Mouse (Mus musculus): ENCODE measurements around the gene Faim. TPM values are rescaled to one million over a fixed set of nuclear protein-coding genes. Genes with fewer than 3 reads are reported as not detected.
A peak's percentile ranks its signal among the peaks of the same experiment; 100 is the strongest.

Gene Faim
- total and polyA plus RNA-seq, 3 experiments, result 35.7 to 83.5 (median 52.4) TPM

DNA sequence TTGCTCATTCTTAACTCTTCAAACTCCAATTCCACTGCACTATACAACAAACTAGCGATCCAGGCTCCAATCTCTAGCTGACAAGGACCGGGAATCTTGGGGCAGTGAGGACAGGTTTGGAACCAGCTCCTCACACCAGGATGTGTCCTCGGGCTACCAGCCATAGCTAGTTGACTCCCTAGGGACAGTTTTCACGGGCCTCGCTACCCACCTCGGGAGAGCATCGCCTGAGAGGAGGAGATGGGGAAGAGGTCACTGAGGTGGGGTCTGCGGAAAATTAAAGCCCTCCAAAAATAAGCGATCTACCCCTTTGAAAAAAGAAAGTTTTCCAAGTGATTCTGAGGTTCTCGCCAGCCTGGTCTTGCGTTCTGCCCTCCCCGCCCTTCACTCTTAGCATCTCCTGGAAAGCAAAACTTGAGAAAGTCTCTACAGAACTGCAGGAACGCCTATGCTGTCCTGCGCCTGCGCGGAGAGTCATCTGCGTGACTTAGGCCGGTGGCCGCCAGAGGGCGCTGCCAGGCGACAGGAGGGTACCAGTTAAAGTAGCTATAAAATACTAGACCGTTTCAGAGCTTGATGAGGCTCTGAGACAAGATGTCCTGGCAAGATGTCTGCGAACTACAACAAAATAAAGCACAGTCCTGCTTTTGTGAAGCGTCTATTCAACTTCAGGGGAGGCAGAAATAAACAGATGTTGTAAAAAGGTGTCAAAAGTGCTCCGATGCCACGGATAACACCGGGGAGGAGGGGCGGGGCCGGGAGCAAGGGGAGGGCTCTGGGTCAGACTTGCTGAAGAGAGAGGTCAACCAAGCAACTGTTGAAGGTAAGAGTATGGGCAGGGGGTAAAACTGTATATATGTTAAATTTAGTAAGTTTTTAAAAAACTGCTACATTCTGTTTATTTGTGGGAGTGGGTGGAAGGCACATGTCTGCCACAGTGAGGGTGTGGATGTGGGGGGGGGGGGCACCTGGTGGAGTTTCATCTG, 6.4 kb upstream of the Faim start:
- Histone ChIP-seq H3K4me3 (replicated peaks in 1 of 3; ENCODE audit: low read depth in 2 of 3, low read length in 2 of 3, poor library complexity in 1 of 3) (peak overlapping the region; percentile 28 to 52 (median 47)), H3K9me3 (replicated peaks; ENCODE audit: low read length) (no peaks in the 10 kb centered on the region), H3K27me3 (replicated peaks) (peaks cover 20% of the 10 kb centered on the region), H3K9ac (ENCODE audit: insufficient read depth, low read depth) (peak overlapping the region; percentile 71), H3K4me2 (ENCODE audit: insufficient read depth, low read depth, poor library complexity, severe bottlenecking) (peak overlapping the region; percentile 93), H3K79me2 (replicated peaks; ENCODE audit: control insufficient read depth, extremely low read depth, insufficient read depth, poor library complexity, severe bottlenecking) (no peaks in the 10 kb centered on the region), H3K27ac (ENCODE audit: insufficient read depth, low read depth) (no peak overlapping the region), H3K4me1 (ENCODE audit: control insufficient read depth in 1 of 2, insufficient read depth in 2 of 2) (peaks cover 0 to 5% of the 10 kb centered on the region in 2 experiments; a peak in 2 of 4 replicates), H3K36me3 (replicated peaks in 1 of 2; ENCODE audit: control insufficient read depth in 1 of 2, insufficient read depth in 1 of 2, low read length in 1 of 2) (no peaks in the 10 kb centered on the region)
- dilution Hi-C loops (cut with MboI; ENCODE audit: extremely low pct_ligation_motif_present, extremely low pct_unique_long_range_greater_than_20kb, low sequenced_read_pairs), result no loop called here
- DNase-seq (ENCODE audit: extremely low read depth), result peak; percentile 87
- in situ Hi-C loops (cut with MboI; ENCODE audit: low pct_ligation_motif_present, low pct_unique_long_range_greater_than_20kb, low sequenced_read_pairs), result no loop called here
- TF ChIP-seq E2F4 (IDR thresholded peaks at IDR 0.05; ENCODE audit: insufficient replicate concordance, low read depth, low read length) (no peak), POLR2AphosphoS2 (IDR thresholded peaks at IDR 0.05; ENCODE audit: low read depth, low read length) (no peak), USF2 (conservative IDR thresholded peaks at IDR 0.05; ENCODE audit: low read depth, low read length) (no peak), PAX5 (IDR thresholded peaks at IDR 0.05; ENCODE audit: low read length) (no peak), POLR2A (IDR thresholded peaks at IDR 0.05; ENCODE audit: low read depth, low read length) (peak; percentile 39; the same call in 1 of the 2 replicates), MEF2A (IDR thresholded peaks at IDR 0.05; ENCODE audit: borderline replicate concordance, low read depth, low read length) (peak; percentile 63), KAT2A (IDR thresholded peaks at IDR 0.05; ENCODE audit: insufficient replicate concordance, low read length) (no peak), ZNF384 (IDR thresholded peaks at IDR 0.05; ENCODE audit: low read depth, low read length) (no peak), CHD2 (IDR thresholded peaks at IDR 0.05; ENCODE audit: low read length) (no peak), NELFE (IDR thresholded peaks at IDR 0.05; ENCODE audit: low read depth, low read length) (peak; percentile 72), ZMIZ1 (IDR thresholded peaks at IDR 0.05; ENCODE audit: low read depth, low read length) (no peak), JUND (conservative IDR thresholded peaks at IDR 0.05; ENCODE audit: low read depth, low read length) (no peak), MAFK (IDR thresholded peaks at IDR 0.05; ENCODE audit: insufficient replicate concordance, low read length) (no peak; the same call in 1 of the 2 replicates), MXI1 (IDR thresholded peaks at IDR 0.05; ENCODE audit: low read depth, low read length) (no peak; the same call in 1 of the 2 replicates), IRF4 (IDR thresholded peaks at IDR 0.05; ENCODE audit: low read depth, low read length) (0 out of 2 replicates have a peak, but pooled peaks have one; percentile 46), USF1 (IDR thresholded peaks at IDR 0.05; ENCODE audit: low read depth, low read length) (no peak), MAX (IDR thresholded peaks at IDR 0.05; ENCODE audit: low read length) (peak; percentile 58; the same call in 1 of the 2 replicates), ETS1 (conservative IDR thresholded peaks at IDR 0.05; ENCODE audit: low read depth, low read length) (no peak), ZC3H11A (IDR thresholded peaks at IDR 0.05; ENCODE audit: low read depth, low read length) (no peak), MAZ (IDR thresholded peaks at IDR 0.05; ENCODE audit: low read depth, low read length) (peak; percentile 54; the same call in 1 of the 2 replicates), SMC3 (IDR thresholded peaks at IDR 0.05; ENCODE audit: low read depth, low read length) (peak; percentile 77), CTCF (conservative IDR thresholded peaks at IDR 0.05 in 1 of 2, IDR thresholded peaks at IDR 0.05 in 1 of 2; ENCODE audit: low read depth in 2 of 2, low read length in 2 of 2) (peak; percentile 85 to 93), TCF12 (IDR thresholded peaks at IDR 0.05; ENCODE audit: low read depth, low read length) (peak; percentile 20; the same call in 1 of the 2 replicates), EP300 (IDR thresholded peaks at IDR 0.05; ENCODE audit: low read length) (no peak), UBTF (IDR thresholded peaks at IDR 0.05; ENCODE audit: low read depth, low read length) (no peak), JUN (IDR thresholded peaks at IDR 0.05; ENCODE audit: insufficient read depth, low read depth, low read length) (no peak), MYC (IDR thresholded peaks at IDR 0.05; ENCODE audit: low read depth, low read length) (0 out of 2 replicates have a peak, but pooled peaks have one; percentile 47), ZKSCAN1 (IDR thresholded peaks at IDR 0.05; ENCODE audit: borderline replicate concordance, low read depth, low read length) (no peak), HCFC1 (IDR thresholded peaks at IDR 0.05; ENCODE audit: low read depth, low read length) (peak; percentile 49), TBP (conservative IDR thresholded peaks at IDR 0.05; ENCODE audit: low read depth, low read length) (0 out of 2 replicates have a peak, but pooled peaks have one; percentile 40), SIN3A (IDR thresholded peaks at IDR 0.05; ENCODE audit: low read length) (0 out of 2 replicates have a peak, but pooled peaks have one; percentile 29), RAD21 (IDR thresholded peaks at IDR 0.05; ENCODE audit: low read depth, low read length) (peak; percentile 67), BHLHE40 (IDR thresholded peaks at IDR 0.05; ENCODE audit: low read depth, low read length) (0 out of 2 replicates have a peak, but pooled peaks have one; percentile 11), GABPA (IDR thresholded peaks at IDR 0.05; ENCODE audit: insufficient replicate concordance, low read depth, low read length) (no peak), CHD1 (IDR thresholded peaks at IDR 0.05; ENCODE audit: low read depth, low read length) (no peak), NRF1 (IDR thresholded peaks at IDR 0.05; ENCODE audit: low read depth, low read length) (peak; percentile 98), RCOR1 (conservative IDR thresholded peaks at IDR 0.05; ENCODE audit: low read depth, low read length) (no peak)
